Mouse (Mus musculus) CH12.LX (cell line): ENCODE measurements at regions not wholly inside any gene's neighbourhood (a gene's known extent, or its start where the extent isn't known, plus 50 kb on each side); places are given as distances from the start of the nearest gene placed in this dataset.
"Not testable (repeated sequence)": the region's sequence is repeated elsewhere in the genome, so short reads cannot be mapped to it uniquely, and the experiment has no call there.

Experiments used
- DNase-seq: peaks from one replicate; pipeline ENCODE4 v3.0.0-alpha.2; 2013; ENCODE audit errors: extremely low read depth
- H3K27ac ChIP-seq: 2 replicates; pipeline ENCODE4 v1.5.1; 2012; ENCODE audit warnings: low read depth, mild to moderate bottlenecking, control low read depth, moderate library complexity; ENCODE audit not compliant: insufficient read depth
- H3K27me3 ChIP-seq: replicated peaks from 2 replicates; pipeline ENCODE3; 2012; ENCODE audit warnings: inconsistent platforms
- H3K36me3 ChIP-seq, 2 experiments: replicated peaks in 1 of 2; 2 replicates each; pipeline versions ENCODE3 to v1.6.1; 2012; ENCODE audit warnings: inconsistent platforms in 1 of 2, low read length in 1 of 2, mild to moderate bottlenecking in 1 of 2, mixed read lengths in 1 of 2, moderate library complexity in 1 of 2; ENCODE audit not compliant: control insufficient read depth in 1 of 2, insufficient read depth in 1 of 2
- H3K4me1 ChIP-seq, 2 experiments: 2 replicates each; pipeline ENCODE4 v1.6.1; 2012; ENCODE audit warnings: inconsistent platforms in 1 of 2, moderate library complexity in 1 of 2; ENCODE audit not compliant: insufficient read depth in 2 of 2, control insufficient read depth in 1 of 2
- H3K4me2 ChIP-seq: 2 replicates; pipeline ENCODE4 v1.6.1; 2012; ENCODE audit warnings: low read depth, mild to moderate bottlenecking, control low read depth; ENCODE audit not compliant: poor library complexity, insufficient read depth, severe bottlenecking
- H3K4me3 ChIP-seq, 3 experiments: fragments of 150-350 bp in 1 of 3; sonication (generic) in 1 of 3; replicated peaks in 1 of 3; 2 replicates each; pipeline versions ENCODE3 to v1.5.1; 2011 to 2012; ENCODE audit warnings: low read depth in 2 of 3, low read length in 2 of 3, mild to moderate bottlenecking in 2 of 3, moderate library complexity in 2 of 3, control low read depth in 1 of 3, improper control_type of control experiment in 1 of 3, inconsistent platforms in 1 of 3, mixed read lengths in 1 of 3; ENCODE audit not compliant: poor library complexity in 1 of 3
- H3K79me2 ChIP-seq: replicated peaks from 2 replicates; pipeline ENCODE4 v1.6.1; 2012; ENCODE audit warnings: mild to moderate bottlenecking, moderate library complexity; ENCODE audit not compliant: control insufficient read depth, poor library complexity, insufficient read depth, severe bottlenecking; ENCODE audit errors: extremely low read depth
- H3K9ac ChIP-seq: 2 replicates; pipeline ENCODE4 v1.6.1; 2012; ENCODE audit warnings: low read depth, mild to moderate bottlenecking, control low read depth, moderate library complexity; ENCODE audit not compliant: insufficient read depth
- H3K9me3 ChIP-seq: replicated peaks from 2 replicates; pipeline ENCODE3; 2012; ENCODE audit warnings: low read length, inconsistent platforms, mixed read lengths
- CTCF ChIP-seq, 2 experiments: IDR thresholded peaks in 1 of 2; conservative IDR thresholded peaks in 1 of 2; 2 replicates each; pipeline ENCODE4 v1.5.1; 2011 to 2012; ENCODE audit warnings: low read depth in 2 of 2, low read length in 2 of 2, improper control_type of control experiment in 1 of 2, inconsistent platforms in 1 of 2, mild to moderate bottlenecking in 1 of 2, moderate library complexity in 1 of 2
- RAD21 ChIP-seq: IDR thresholded peaks from 2 replicates; pipeline ENCODE4 v1.6.1; 2011; ENCODE audit warnings: low read depth, mild to moderate bottlenecking, low read length, improper control_type of control experiment, moderate library complexity
- dilution Hi-C: fragments of 300-500 bp; cut with MboI; formaldehyde crosslinking; loops from 2 replicates; pipeline ENCODE4 v1.14.3; 2020; ENCODE audit warnings: low sequenced_read_pairs; ENCODE audit not compliant: extremely low pct_unique_long_range_greater_than_20kb, extremely low pct_ligation_motif_present
- in situ Hi-C: fragments of 300-500 bp; cut with MboI; formaldehyde crosslinking; loops from 3 replicates; pipeline ENCODE4 v1.14.3; 2019; ENCODE audit warnings: low sequenced_read_pairs, low pct_ligation_motif_present, low pct_unique_long_range_greater_than_20kb, mixed read lengths

GRCm38 (mm10) chr17:3053859-3054258 lies 60.9 kb upstream of the Scaf8 start:
- DNase-seq, dilution Hi-C loops, H3K9ac ChIP-seq, H3K9me3 ChIP-seq, H3K4me2 ChIP-seq, H3K27me3 ChIP-seq, H3K4me3 ChIP-seq, in situ Hi-C loops, H3K4me1 ChIP-seq, H3K79me2 ChIP-seq, H3K27ac ChIP-seq, H3K36me3 ChIP-seq: not testable (repeated sequence)

GRCm38 (mm10) chr17:3054848-3055247 lies 59.9 kb upstream of the Scaf8 start:
- H3K27me3 ChIP-seq, H3K9ac ChIP-seq, H3K79me2 ChIP-seq, H3K4me3 ChIP-seq, DNase-seq, H3K4me1 ChIP-seq, in situ Hi-C loops, H3K36me3 ChIP-seq, dilution Hi-C loops, H3K4me2 ChIP-seq, H3K27ac ChIP-seq, H3K9me3 ChIP-seq: not testable (repeated sequence)

GRCm38 (mm10) chr17:3055376-3055775 lies 59.4 kb upstream of the Scaf8 start:
- H3K4me3 ChIP-seq, H3K27me3 ChIP-seq, H3K9me3 ChIP-seq, in situ Hi-C loops, H3K4me1 ChIP-seq, H3K9ac ChIP-seq, H3K79me2 ChIP-seq, H3K36me3 ChIP-seq, H3K4me2 ChIP-seq, DNase-seq, H3K27ac ChIP-seq, dilution Hi-C loops: not testable (repeated sequence)
- TF ChIP-seq CTCF (conservative IDR thresholded peaks at IDR 0.05 in 1 of 2, IDR thresholded peaks at IDR 0.05 in 1 of 2; ENCODE audit: low read depth in 2 of 2, low read length in 2 of 2): peak in 1 of 2 experiments; percentile 22; a peak in 2 of 4 replicates
- TF ChIP-seq RAD21: peak; percentile 17

- H3K36me3 ChIP-seq, H3K27ac ChIP-seq, in situ Hi-C loops, DNase-seq, H3K9me3 ChIP-seq, H3K27me3 ChIP-seq, H3K4me2 ChIP-seq, H3K4me1 ChIP-seq, H3K9ac ChIP-seq, H3K4me3 ChIP-seq, dilution Hi-C loops, H3K79me2 ChIP-seq: not testable (repeated sequence)
These were observed 51.4 kb upstream of the Scaf8 start for GRCm38 (mm10) chr17:3063401-3063800.
